Mouse (Mus musculus) lung, postnatal 0 days (tissue): ENCODE data around the gene Bag3. TPM values are rescaled to one million over a fixed set of nuclear protein-coding genes. Genes with fewer than 3 reads are reported as not detected.

Source experiments
- ATAC-seq: fragments of 200-750 bp; cut with Nextera tagmentation; 2 replicates; pipeline ENCODE4 v1.8.0; 2017; ENCODE audit warnings: moderate library complexity
- DNase-seq: peaks from one replicate; pipeline ENCODE4 v3.0.0-alpha.2; 2016; ENCODE audit warnings: low spot score
- H3K27ac ChIP-seq: fragments of 300-500 bp; sonication (generic); 2 replicates; pipeline ENCODE4 v1.5.1; 2014; ENCODE audit warnings: antibody characterized with exemption, mild to moderate bottlenecking, low read length, mixed read lengths
- H3K27me3 ChIP-seq: fragments of 300-500 bp; sonication (generic); replicated peaks from 2 replicates; pipeline ENCODE4 v1.6.1; 2014; ENCODE audit warnings: low read length, mixed read lengths; ENCODE audit not compliant: insufficient read depth
- H3K36me3 ChIP-seq: fragments of 300-500 bp; sonication (generic); 2 replicates; pipeline ENCODE4 v1.6.1; 2014; ENCODE audit warnings: low read length, mixed read lengths; ENCODE audit not compliant: insufficient read depth
- H3K4me1 ChIP-seq: fragments of 300-500 bp; sonication (generic); 2 replicates; pipeline ENCODE4 v1.6.1; 2014; ENCODE audit warnings: antibody characterized with exemption, low read depth, low read length, mixed read lengths; ENCODE audit not compliant: insufficient read depth
- H3K4me2 ChIP-seq: fragments of 300-500 bp; sonication (generic); replicated peaks from 2 replicates; pipeline ENCODE4 v1.6.1; 2014; ENCODE audit warnings: low read depth, mild to moderate bottlenecking, low read length, moderate library complexity, mixed read lengths
- H3K4me3 ChIP-seq: fragments of 300-500 bp; sonication (generic); 2 replicates; pipeline ENCODE4 v1.5.1; 2014; ENCODE audit warnings: low read depth, low read length
- H3K9ac ChIP-seq: fragments of 300-500 bp; sonication (generic); replicated peaks from 2 replicates; pipeline ENCODE4 v1.6.1; 2014; ENCODE audit warnings: low read depth, mild to moderate bottlenecking
- H3K9me3 ChIP-seq: fragments of 300-500 bp; sonication (generic); 2 replicates; pipeline ENCODE4 v1.6.1; 2016; ENCODE audit warnings: low read length, mixed read lengths
- CTCF ChIP-seq: IDR thresholded peaks from 2 replicates; pipeline ENCODE4 v1.5.1; 2016; ENCODE audit warnings: antibody characterized with exemption, mild to moderate bottlenecking
- EP300 ChIP-seq: IDR thresholded peaks from 2 replicates; pipeline ENCODE4 v1.6.1; 2016; ENCODE audit warnings: antibody characterized with exemption, mild to moderate bottlenecking, control low read depth
- WGBS: fragments of 180-500 bp; shearing (Covaris S2); extraction: QIAGEN DNeasy Blood & Tissue Kit; methylation state at CpG from one replicate; pipeline ENCODE4 v1.1.7; 2014; 5-methylcytosine and 5-hydroxymethylcytosine counted together
- polyA plus RNA-seq: library from polyadenylated mRNA; unstranded; fragments of >200 nt; fragmentation: Nextera tagmentation; extraction: Ambion mirVana; gene quantifications from 2 replicates; pipeline ENCODE4 v1.2.1, GENCODE M21; 2015

Gene Bag3
- polyA plus RNA-seq, 1 experiment from 2014 or later, result 23.7 TPM

DNA sequence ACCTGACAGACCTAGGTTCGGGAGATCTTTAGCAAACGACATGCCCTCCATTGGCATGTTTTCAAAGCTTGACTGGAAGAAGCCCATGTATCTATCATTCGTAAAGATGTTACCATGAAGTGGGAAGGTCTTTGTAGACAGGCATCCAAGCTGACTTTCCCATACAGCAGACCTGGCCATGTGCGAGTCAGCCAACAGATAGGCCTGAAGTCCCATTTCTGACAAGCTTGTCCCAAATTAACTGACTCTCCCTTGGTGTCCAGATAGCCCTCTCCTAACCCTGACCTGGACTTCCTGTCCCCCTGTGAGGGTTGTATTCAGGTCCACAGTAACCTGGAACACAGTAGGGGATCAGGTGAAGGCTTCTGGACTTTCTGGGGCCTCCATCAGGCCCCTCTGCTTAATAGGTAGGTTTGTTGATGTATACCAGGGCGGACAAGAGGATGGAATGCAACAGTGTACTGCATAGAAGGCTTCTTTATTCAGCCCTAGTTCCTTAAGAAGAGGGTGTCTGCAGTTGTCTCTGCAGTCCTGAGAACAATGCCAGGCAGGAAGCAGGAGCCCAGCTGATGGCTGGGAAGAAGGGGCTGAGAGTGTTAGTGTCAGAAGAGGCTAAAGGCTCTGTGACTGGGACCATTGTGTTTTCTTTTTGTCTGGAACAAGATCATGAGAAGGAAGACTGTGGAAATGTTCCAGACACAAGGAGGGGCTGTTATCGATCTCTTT lies 9.2 kb downstream of the Bag3 start:
- Histone ChIP-seq H3K9ac (no peak overlapping the region), H3K27me3 (no peaks in the 10 kb centered on the region), H3K27ac (peak overlapping the region; percentile 54; the same call in 1 of the 2 replicates), H3K4me1 (peaks cover 50% of the 10 kb centered on the region), H3K36me3 (no peaks in the 10 kb centered on the region), H3K4me2 (no peak overlapping the region), H3K4me3 (no peak overlapping the region), H3K9me3 (no peaks in the 10 kb centered on the region)
- TF ChIP-seq EP300, result no peak
- no peak for TF ChIP-seq CTCF
- ATAC-seq (no peak), DNase-seq (peak; percentile 61)
- 58% methylated on average over 6 of the region's 6 CpGs for WGBS

DNA sequence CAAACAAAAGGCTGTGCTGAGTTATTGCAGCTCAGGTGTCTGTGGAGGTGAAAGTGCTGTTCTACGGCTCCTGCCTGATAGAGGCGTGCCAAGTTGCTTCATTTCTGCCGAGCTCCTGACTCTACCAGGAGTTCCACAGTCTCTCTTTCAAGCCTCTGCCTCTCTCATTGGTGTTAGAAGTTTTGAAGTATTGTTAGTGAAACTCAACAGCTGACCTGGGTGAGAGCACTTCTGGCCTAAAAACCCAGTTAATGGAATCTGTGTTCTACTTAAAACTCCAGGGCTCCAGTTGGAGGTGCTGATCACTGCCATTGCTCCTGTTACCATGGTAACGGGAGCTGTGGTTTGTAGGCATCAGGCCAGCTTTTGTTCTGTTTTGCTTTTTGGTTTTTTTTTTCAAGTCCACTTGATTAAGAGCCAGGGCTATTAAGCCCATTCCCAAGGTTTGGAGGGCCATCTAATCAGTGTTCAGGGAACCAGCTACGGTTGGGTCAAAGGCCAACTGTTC lies 11.6 kb downstream of the Bag3 start:
- Histone ChIP-seq H3K4me3 (no peak overlapping the region), H3K9me3 (no peaks in the 10 kb centered on the region), H3K9ac (no peak overlapping the region), H3K27ac (peak overlapping the region; percentile 33; the same call in 1 of the 2 replicates), H3K36me3 (0 out of 2 replicates have a peak, but pooled peaks cover 2% of the 10 kb centered on the region), H3K4me2 (no peak overlapping the region), H3K4me1 (peaks cover 42% of the 10 kb centered on the region), H3K27me3 (no peaks in the 10 kb centered on the region)
- peak; percentile 84 for ATAC-seq
- peak; percentile 91 for DNase-seq
- WGBS, result 52% methylated on average over 5 of the region's 5 CpGs
- TF ChIP-seq EP300 (peak; percentile 13), CTCF (no peak)

DNA sequence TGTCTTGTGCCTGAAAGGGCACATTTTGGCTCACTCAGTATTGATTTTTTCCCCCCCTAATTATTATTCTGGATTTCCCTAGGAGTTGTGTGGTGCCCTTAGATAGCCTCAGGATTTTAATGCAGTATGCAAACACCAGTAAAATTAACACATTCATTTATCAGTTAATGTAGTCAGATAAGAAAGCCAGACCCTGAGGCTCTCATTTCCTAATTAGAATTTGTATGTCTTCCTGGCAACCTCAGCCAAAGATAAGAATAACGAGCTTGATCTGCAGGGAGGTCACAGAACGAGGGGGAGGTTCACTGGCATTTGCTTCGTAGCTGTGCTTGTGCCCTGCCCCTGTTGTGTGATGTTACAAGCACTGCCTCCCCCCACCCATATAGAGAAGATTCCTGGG lies 12.7 kb downstream of the Bag3 start:
- H3K4me3 ChIP-seq, result no peak overlapping the region
- 16% methylated on average over 3 of the region's 3 CpGs for WGBS
- no peaks in the 10 kb centered on the region for H3K9me3 ChIP-seq
- 0 out of 2 replicates have a peak, but pooled peaks cover 6% of the 10 kb centered on the region for H3K36me3 ChIP-seq
- ATAC-seq, result no peak
- no peaks in the 10 kb centered on the region for H3K27me3 ChIP-seq
- no peak for DNase-seq
- H3K4me1 ChIP-seq, result peaks cover 34% of the 10 kb centered on the region
- no peak overlapping the region for H3K9ac ChIP-seq
- no peak overlapping the region for H3K4me2 ChIP-seq
- no peak for TF ChIP-seq EP300
- no peak for TF ChIP-seq CTCF
- no peak overlapping the region for H3K27ac ChIP-seq

DNA sequence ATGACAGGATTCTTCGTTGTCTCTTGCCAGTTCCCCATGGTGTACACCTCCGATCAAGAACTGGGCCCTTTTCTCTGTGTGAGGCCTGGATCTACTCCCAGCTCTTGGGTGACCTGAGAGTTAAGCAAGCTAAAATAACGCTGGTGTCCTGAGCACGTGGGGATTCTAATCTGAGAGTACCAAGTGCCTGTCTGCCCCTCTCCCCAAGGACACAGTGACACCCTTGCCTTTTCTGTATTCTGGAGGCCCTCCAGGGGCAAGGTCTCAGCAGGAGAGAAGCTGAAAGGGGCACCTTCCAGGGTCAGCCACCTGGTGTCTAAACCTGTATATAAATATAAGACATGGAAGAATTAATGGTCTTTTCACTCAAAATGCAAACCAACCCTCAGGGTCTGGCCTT lies 14.3 kb downstream of the Bag3 start:
- no peak overlapping the region for H3K9ac ChIP-seq
- no peak overlapping the region for H3K27ac ChIP-seq
- H3K9me3 ChIP-seq, result no peaks in the 10 kb centered on the region
- peaks cover 21% of the 10 kb centered on the region for H3K4me1 ChIP-seq
- TF ChIP-seq EP300, result no peak
- TF ChIP-seq CTCF, result no peak
- WGBS, result 64% methylated on average over 4 of the region's 4 CpGs
- DNase-seq (no peak), ATAC-seq (no peak)
- no peak overlapping the region for H3K4me3 ChIP-seq
- H3K27me3 ChIP-seq, result no peaks in the 10 kb centered on the region
- H3K4me2 ChIP-seq, result no peak overlapping the region
- H3K36me3 ChIP-seq, result peaks cover 14% of the 10 kb centered on the region; the same call in 1 of the 2 replicates

DNA sequence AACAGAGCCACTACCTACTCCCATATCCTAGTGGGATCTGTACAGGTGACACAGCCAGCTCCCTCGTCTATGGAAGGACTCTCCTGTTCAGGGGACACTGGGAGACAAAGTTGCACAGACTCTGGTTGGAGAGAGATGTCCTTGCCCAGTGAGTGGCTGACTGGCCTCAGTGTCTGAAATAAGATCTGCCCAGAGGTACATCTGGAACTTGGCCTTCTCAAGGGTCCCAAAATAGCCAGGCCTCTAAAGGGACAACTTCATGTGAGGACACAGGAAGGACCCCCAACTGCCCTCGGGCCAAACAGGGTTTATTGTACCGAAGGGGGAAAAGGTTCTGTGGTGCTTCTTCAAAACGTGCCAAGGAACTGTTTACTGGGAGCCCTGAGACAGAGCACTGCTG lies 14.8 kb downstream of the Bag3 start:
- 0 out of 2 replicates have a peak overlapping the region, but pooled peaks have one; percentile 1 for H3K27ac ChIP-seq
- TF ChIP-seq CTCF (no peak), EP300 (no peak)
- H3K36me3 ChIP-seq, result peaks cover 14% of the 10 kb centered on the region; the same call in 1 of the 2 replicates
- H3K9me3 ChIP-seq, result no peaks in the 10 kb centered on the region
- peaks cover 18% of the 10 kb centered on the region for H3K4me1 ChIP-seq
- no peak overlapping the region for H3K4me3 ChIP-seq
- ATAC-seq (no peak), DNase-seq (no peak)
- no peak overlapping the region for H3K9ac ChIP-seq
- H3K4me2 ChIP-seq, result no peak overlapping the region
- 54% methylated on average over 4 of the region's 4 CpGs for WGBS
- H3K27me3 ChIP-seq, result no peaks in the 10 kb centered on the region

DNA sequence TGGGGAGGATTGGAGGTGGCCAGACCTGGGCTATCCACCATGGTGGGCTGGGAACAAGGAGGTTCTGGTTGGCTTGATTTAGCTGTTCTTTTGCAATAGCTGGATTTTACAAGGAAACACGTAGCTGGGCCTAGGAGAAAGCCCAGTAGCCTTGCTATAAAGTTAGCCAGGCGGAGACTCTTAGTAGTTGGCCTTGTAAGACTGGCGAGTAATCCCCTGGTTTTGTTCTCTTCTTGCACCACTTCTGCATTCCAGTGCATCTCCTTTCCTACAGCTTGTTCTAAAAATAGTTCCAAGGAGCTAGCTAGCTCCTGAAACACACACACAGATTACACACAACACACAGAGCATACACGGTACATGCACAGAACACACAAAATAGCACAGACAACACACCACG lies 15.4 kb downstream of the Bag3 start:
- Histone ChIP-seq H3K36me3 (peaks cover 19% of the 10 kb centered on the region; the same call in 1 of the 2 replicates), H3K4me2 (no peak overlapping the region), H3K27ac (0 out of 2 replicates have a peak overlapping the region, but pooled peaks have one; percentile 1), H3K4me1 (peaks cover 15% of the 10 kb centered on the region; the same call in 1 of the 2 replicates), H3K9me3 (no peaks in the 10 kb centered on the region), H3K27me3 (no peaks in the 10 kb centered on the region), H3K9ac (no peak overlapping the region), H3K4me3 (no peak overlapping the region)
- no peak for ATAC-seq
- peak; percentile 67 for DNase-seq
- 60% methylated on average over 5 of the region's 5 CpGs for WGBS
- TF ChIP-seq CTCF (no peak), EP300 (no peak)
